Mouse (Mus musculus): Measurements from ENCODE around the gene Zc3hc1.

The Zc3hc1 gene

DNA sequence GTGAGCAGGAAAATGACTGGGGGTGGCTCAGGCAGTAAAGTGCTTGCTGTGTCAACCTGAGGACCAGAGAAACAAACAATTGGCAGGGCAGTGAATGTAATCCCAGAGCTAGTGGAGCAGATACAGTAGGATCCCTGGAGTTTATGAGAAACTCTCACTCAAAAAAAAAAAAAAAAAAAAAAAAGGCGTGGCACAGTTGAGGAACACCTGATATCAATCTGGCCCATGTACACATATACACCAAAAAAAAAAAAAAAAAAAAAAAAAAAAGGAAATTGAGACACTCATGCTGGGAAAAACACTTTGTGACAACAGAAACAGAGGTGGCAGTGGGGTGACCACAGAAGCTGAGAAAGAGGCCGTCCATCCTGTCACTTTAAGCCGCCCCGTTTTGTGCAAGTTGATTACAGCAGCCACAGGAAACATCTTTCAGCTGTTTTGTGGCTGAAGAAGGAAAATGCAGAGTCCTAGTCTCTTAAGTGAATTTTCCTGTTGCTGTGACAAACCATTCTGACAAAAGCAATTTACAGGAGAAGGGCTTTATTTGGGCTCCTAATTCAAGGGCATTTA lies 64.8 kb downstream of the Zc3hc1 start:
- in situ Hi-C loops (cut with MboI; ENCODE audit: low sequenced_read_pairs), result no loop called here

DNA sequence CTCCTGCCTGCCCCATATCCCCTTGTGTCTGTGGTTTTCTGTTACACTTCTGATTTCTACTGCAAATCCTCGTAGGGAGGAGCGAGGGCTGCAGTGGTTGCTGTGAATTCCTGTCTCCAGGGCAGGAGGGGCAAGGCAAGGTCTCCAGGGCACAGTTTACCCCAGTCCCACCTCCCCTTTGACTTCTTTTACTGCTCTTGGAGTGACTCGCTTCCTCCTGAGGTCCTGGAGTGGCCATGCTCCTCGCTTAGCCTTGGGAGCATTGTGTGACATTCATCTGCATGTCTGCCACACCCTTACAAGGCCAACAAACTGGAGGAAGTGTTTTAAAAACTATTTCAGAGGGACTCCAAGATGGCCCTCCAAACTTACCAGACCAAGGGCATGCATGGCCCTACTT lies 69.8 kb downstream of the Zc3hc1 start:
- in situ Hi-C loops (cut with MboI; ENCODE audit: low sequenced_read_pairs), result no loop called here

DNA sequence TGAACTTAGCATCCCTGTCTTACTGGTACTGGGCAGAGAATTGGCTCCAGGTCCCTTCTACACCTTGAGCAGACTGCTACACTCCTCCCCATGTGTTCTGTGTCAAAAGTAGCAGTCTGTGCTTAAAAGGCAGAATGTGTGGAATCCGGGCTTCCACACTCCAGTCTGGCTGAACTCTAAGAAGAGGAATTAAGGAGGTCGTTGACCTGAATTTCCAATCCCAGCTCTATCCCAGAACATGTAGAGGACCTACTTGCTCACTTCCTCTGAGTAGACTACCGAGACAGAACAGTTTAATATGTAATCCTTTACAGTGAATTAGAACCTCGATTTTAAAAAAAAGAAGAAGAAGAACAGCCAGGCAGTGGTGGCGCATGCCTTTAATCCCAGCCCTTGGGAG lies 71.6 kb downstream of the Zc3hc1 start:
- in situ Hi-C loops (cut with MboI; ENCODE audit: low sequenced_read_pairs), result no loop called here
